Mouse (Mus musculus) thymus, postnatal 0 days (tissue): ENCODE measurements around the gene Gnb3. TPM values are rescaled to one million over a fixed set of nuclear protein-coding genes. Genes with fewer than 3 reads are reported as not detected.
"Not testable (repeated sequence)": the region's sequence is repeated elsewhere in the genome, so short reads cannot be mapped to it uniquely, and the experiment has no call there.

Experiments
- DNase-seq: peaks from one replicate; pipeline ENCODE4 v3.0.0-alpha.2; 2015; ENCODE audit warnings: low spot score
- polyA plus RNA-seq: library from polyadenylated mRNA; unstranded; fragments of >200 nt; fragmentation: Nextera tagmentation; extraction: Ambion mirVana; gene quantifications from 2 replicates; pipeline ENCODE4 v1.2.1, GENCODE M21; 2015

Gnb3 gene
- polyA plus RNA-seq, 1 experiment from 2014 or later: 2.3 TPM

- DNase-seq: no peak
These were observed 35.7 kb downstream of the Gnb3 start for GRCm38 (mm10) chr6:124804341-124804740.

- DNase-seq: not testable (repeated sequence)
These were observed 36.4 kb downstream of the Gnb3 start for GRCm38 (mm10) chr6:124803691-124804090.

- DNase-seq: no peak
These were observed 37.0 kb downstream of the Gnb3 start for GRCm38 (mm10) chr6:124803061-124803460.

- peak; percentile 42 for DNase-seq
These were observed 37.7 kb downstream of the Gnb3 start for GRCm38 (mm10) chr6:124802400-124802799.

GRCm38 (mm10) chr6:124796200-124796599 lies 43.9 kb downstream of the Gnb3 start:
- DNase-seq: no peak

- DNase-seq: no peak
These were observed 44.3 kb downstream of the Gnb3 start for GRCm38 (mm10) chr6:124795781-124796180.

GRCm38 (mm10) chr6:124791911-124792310 lies 48.2 kb downstream of the Gnb3 start:
- DNase-seq: no peak

GRCm38 (mm10) chr6:124790121-124790520 lies 50.0 kb downstream of the Gnb3 start:
- no peak for DNase-seq

- no peak for DNase-seq
These were observed 50.6 kb downstream of the Gnb3 start for GRCm38 (mm10) chr6:124789519-124789918.

- no peak for DNase-seq
These were observed 52.4 kb downstream of the Gnb3 start for GRCm38 (mm10) chr6:124787722-124788121.

GRCm38 (mm10) chr6:124786756-124787420 lies 53.2 kb downstream of the Gnb3 start:
- DNase-seq: no peak

Other genes starting within 250 kb of the Gnb3 start
- 0.10 and 0.15 TPM in 2 replicates for gene C1s2, start 204.2 kb downstream of the Gnb3 start, polyA plus RNA-seq
- 77.7 and 80.4 TPM in 2 replicates for gene Lpcat3, start 177.2 kb downstream of the Gnb3 start, polyA plus RNA-seq
- gene Emg1, start 128.1 kb downstream of the Gnb3 start, polyA plus RNA-seq: 368 and 388 TPM in 2 replicates
- 321 and 329 TPM in 2 replicates for gene Phb2, start 127.9 kb downstream of the Gnb3 start, polyA plus RNA-seq
- 157 and 167 TPM in 2 replicates for gene Ptpn6, start 101.6 kb downstream of the Gnb3 start, polyA plus RNA-seq
- gene Grcc10, start 98.9 kb downstream of the Gnb3 start, polyA plus RNA-seq: 541 and 549 TPM in 2 replicates
- gene Gm45234, start 84.3 kb downstream of the Gnb3 start, polyA plus RNA-seq: not detected in 2 replicates
- 4.5 and 4.7 TPM in 2 replicates for gene Atn1, start 83.8 kb downstream of the Gnb3 start, polyA plus RNA-seq
- gene Eno2, start 70.6 kb downstream of the Gnb3 start, polyA plus RNA-seq: 3.8 TPM in 2 replicates
- gene Lrrc23, start 60.5 kb downstream of the Gnb3 start, polyA plus RNA-seq: 2.4 and 3.2 TPM in 2 replicates
- gene Spsb2, start 31.6 kb downstream of the Gnb3 start, polyA plus RNA-seq: 8.9 and 9.4 TPM in 2 replicates
- gene Tpi1, start 26.0 kb downstream of the Gnb3 start, polyA plus RNA-seq: 231 and 275 TPM in 2 replicates
- 93.0 and 93.4 TPM in 2 replicates for gene Usp5, start 10.8 kb downstream of the Gnb3 start, polyA plus RNA-seq
- gene Cdca3, start 10.7 kb downstream of the Gnb3 start, polyA plus RNA-seq: 240 and 258 TPM in 2 replicates
- gene P3h3, start 17.5 kb upstream of the Gnb3 start, polyA plus RNA-seq: 1.9 TPM in 2 replicates
- gene Gpr162, start 23.7 kb upstream of the Gnb3 start, polyA plus RNA-seq: 15.2 and 21.8 TPM in 2 replicates
- gene Cd4, start 47.9 kb upstream of the Gnb3 start, polyA plus RNA-seq: 102 TPM in 2 replicates
- gene Lag3, start 71.4 kb upstream of the Gnb3 start, polyA plus RNA-seq: 5.5 and 6.1 TPM in 2 replicates
- 204 and 256 TPM in 2 replicates for gene Ptms, start 79.8 kb upstream of the Gnb3 start, polyA plus RNA-seq
- 267 and 277 TPM in 2 replicates for gene Mlf2, start 91.1 kb upstream of the Gnb3 start, polyA plus RNA-seq
- 86.0 and 95.5 TPM in 2 replicates for gene Cops7a, start 125.3 kb upstream of the Gnb3 start, polyA plus RNA-seq
- 0.50 and 0.55 TPM in 2 replicates for gene Pianp, start 156.4 kb upstream of the Gnb3 start, polyA plus RNA-seq
- 8.8 and 9.5 TPM in 2 replicates for gene Zfp384, start 168.9 kb upstream of the Gnb3 start, polyA plus RNA-seq
- gene Ing4, start 199.5 kb upstream of the Gnb3 start, polyA plus RNA-seq: 113 and 118 TPM in 2 replicates
- gene Acrbp, start 209.4 kb upstream of the Gnb3 start, polyA plus RNA-seq: 9.2 and 10.2 TPM in 2 replicates
- gene Lpar5, start 227.6 kb upstream of the Gnb3 start, polyA plus RNA-seq: 3.5 and 4.2 TPM in 2 replicates